Comparison of ENCODE assay signal across 9 mouse cellular contexts in the genomic region with DNA sequence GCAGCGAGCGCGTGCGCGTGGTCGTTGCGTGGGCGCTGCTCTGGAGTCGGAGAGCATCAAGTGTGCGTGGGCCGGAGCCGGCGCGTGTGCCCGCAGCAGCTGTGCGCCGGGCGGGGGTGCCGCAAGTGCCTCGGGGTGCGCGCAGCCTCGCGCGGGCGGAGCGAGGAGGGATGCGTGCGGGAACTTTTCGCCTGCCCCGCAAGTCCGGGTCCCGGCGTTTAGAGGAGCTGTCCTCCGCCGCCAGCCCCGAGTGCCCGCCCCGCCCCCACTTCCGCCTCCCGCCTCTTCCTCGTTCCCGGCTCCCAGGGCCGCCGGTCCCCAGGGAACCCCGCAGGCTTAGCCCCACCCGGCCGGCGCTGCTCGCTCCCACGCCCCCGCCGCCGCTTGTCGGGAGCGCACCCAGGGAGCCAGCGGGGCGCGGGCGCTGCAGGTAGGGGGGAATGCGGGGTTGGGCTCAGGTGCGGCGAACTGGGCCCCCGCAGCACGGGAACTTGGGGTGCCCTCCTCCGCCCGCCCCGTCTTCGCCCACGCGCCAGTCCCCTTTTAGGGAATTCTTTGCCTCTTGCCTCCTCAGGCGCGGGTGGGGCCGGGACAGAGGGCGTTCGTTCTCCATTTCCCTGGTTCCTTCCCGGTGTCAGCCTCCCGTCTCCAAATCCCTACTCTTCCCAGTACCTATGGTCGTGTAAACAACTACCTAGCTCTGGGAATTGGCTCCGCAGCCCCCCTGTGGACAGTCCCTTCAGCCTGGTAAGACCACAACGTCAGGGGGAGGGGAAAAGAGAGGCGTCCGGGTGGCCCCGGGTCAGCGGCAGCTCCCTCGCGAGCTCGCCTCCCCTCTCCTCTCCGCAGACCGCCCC. TPM values are rescaled to one million over a fixed set of nuclear protein-coding genes. Genes with fewer than 3 reads are reported as not detected.
DNase-seq lines count a peak whose midpoint lies in the region; ATAC-seq and TF ChIP-seq lines count a peak whose summit lies in the region.
"Had no signal": no experiment of that assay in that cellular context is flagged by ENCODE, and none has a peak within 500 bp of the region (broad histone marks: within the 10 kb centered on the region; RNA-seq: fewer than 3 reads in every experiment).

No protein-coding gene starts in this region.

- under 1% methylated on average over 75 of the region's 90 CpGs for whole genome bisulfite sequencing in forebrain, embryonic 13.5 days
- 1% methylated on average over 79 of the region's 90 CpGs for WGBS in liver, embryonic 14.5 days (ENCODE audit: insufficient replicate concordance)

- peak overlapping the region; percentile 68 for H3K9ac ChIP-seq in ES-Bruce4 (ENCODE audit: low read depth, poor library complexity, severe bottlenecking)
- peak overlapping the region; percentile 74 for H3K9ac ChIP-seq in forebrain, embryonic 13.5 days
- H3K9ac ChIP-seq in liver, embryonic 14.5 days (replicated peaks): no peak overlapping the region

- no peak for TF ChIP-seq EP300 in ES-Bruce4 (IDR thresholded peaks at IDR 0.05; ENCODE audit: insufficient read depth, low read depth, low read length)
- TF ChIP-seq EP300 in liver, embryonic 14.5 days (IDR thresholded peaks at IDR 0.05; ENCODE audit: low read depth): no peak

- H3K9me3 ChIP-seq in ES-Bruce4 (replicated peaks; ENCODE audit: control insufficient read depth, insufficient read depth, low read length, poor library complexity, severe bottlenecking): no peaks in the 10 kb centered on the region
- no peaks in the 10 kb centered on the region for H3K9me3 ChIP-seq in forebrain, embryonic 13.5 days (replicated peaks)
- H3K9me3 ChIP-seq in liver, embryonic 14.5 days (ENCODE audit: control insufficient read depth, low read length): no peaks in the 10 kb centered on the region

- peak; percentile 70 to 72 for DNase-seq in heart, postnatal 10 days
- DNase-seq in kidney, postnatal 4 days: peak; percentile 77 to 83
- no peak for DNase-seq in liver, embryonic 14.5 days (ENCODE audit: low read depth in 3 of 3, low spot score in 3 of 3)
- peak; percentile 55 for DNase-seq in neural tube, embryonic 10.5 days (ENCODE audit: extremely low spot score, low spot score)
- DNase-seq in yolk sac, embryonic 10.5 days (ENCODE audit: low spot score): peak; percentile 37

- H3K4me2 ChIP-seq in forebrain, embryonic 13.5 days: peak overlapping the region; percentile 100
- peak overlapping the region; percentile 66 for H3K4me2 ChIP-seq in liver, embryonic 14.5 days (ENCODE audit: low read depth)

- no peak overlapping the region for H3K27ac ChIP-seq in ES-Bruce4 (ENCODE audit: insufficient read depth, low read length)
- H3K27ac ChIP-seq in bone marrow macrophage, adult 2 months (ENCODE audit: insufficient read depth, low read depth, low read length): no peak overlapping the region
- H3K27ac ChIP-seq in forebrain, embryonic 13.5 days: no peak overlapping the region
- no peak overlapping the region for H3K27ac ChIP-seq in liver, embryonic 14.5 days

- H3K27me3 ChIP-seq in ES-Bruce4 (ENCODE audit: control insufficient read depth, insufficient read depth, low read length, poor library complexity, severe bottlenecking): peaks cover 5% of the 10 kb centered on the region
- peaks cover 35% of the 10 kb centered on the region for H3K27me3 ChIP-seq in forebrain, embryonic 13.5 days
- H3K27me3 ChIP-seq in liver, embryonic 14.5 days (ENCODE audit: control insufficient read depth, insufficient read depth, low read length): peaks cover 28% of the 10 kb centered on the region

- TF ChIP-seq POLR2A in ES-Bruce4 (IDR thresholded peaks at IDR 0.05; ENCODE audit: insufficient read depth, low read length): no peak
- TF ChIP-seq POLR2A in bone marrow macrophage, adult 2 months (IDR thresholded peaks at IDR 0.05; ENCODE audit: borderline replicate concordance, low read depth, low read length): no peak

- intact Hi-C loops in heart, postnatal 10 days (cut with DNase I): no loop called here

- peak overlapping the region; percentile 74 for H3K4me3 ChIP-seq in ES-Bruce4 (ENCODE audit: low read depth, low read length)
- H3K4me3 ChIP-seq in bone marrow macrophage, adult 2 months (ENCODE audit: insufficient read depth, low read length): peak overlapping the region; percentile 63
- peak overlapping the region; percentile 68 for H3K4me3 ChIP-seq in forebrain, embryonic 13.5 days
- H3K4me3 ChIP-seq in liver, embryonic 14.5 days (ENCODE audit: insufficient read depth in 1 of 2, low read depth in 2 of 2, low read length in 2 of 2): peak overlapping the region; percentile 36 to 59

- TF ChIP-seq CTCF in ES-Bruce4 (IDR thresholded peaks at IDR 0.05; ENCODE audit: low read depth, low read length): no peak
- TF ChIP-seq CTCF in bone marrow macrophage, adult 2 months (IDR thresholded peaks at IDR 0.05; ENCODE audit: low read depth, low read length): no peak
- no peak for TF ChIP-seq CTCF in liver, embryonic 14.5 days (IDR thresholded peaks at IDR 0.05; ENCODE audit: low read depth)

- no peaks in the 10 kb centered on the region for H3K4me1 ChIP-seq in ES-Bruce4 (ENCODE audit: control insufficient read depth, insufficient read depth, low read length)
- peaks cover 6% of the 10 kb centered on the region; the same call in 1 of the 2 replicates for H3K4me1 ChIP-seq in bone marrow macrophage, adult 2 months (ENCODE audit: control insufficient read depth, insufficient read depth, low read length)
- peaks cover 17% of the 10 kb centered on the region for H3K4me1 ChIP-seq in forebrain, embryonic 13.5 days
- no peaks in the 10 kb centered on the region for H3K4me1 ChIP-seq in liver, embryonic 14.5 days (replicated peaks; ENCODE audit: control insufficient read depth in 2 of 2, insufficient read depth in 2 of 2, low read length in 1 of 2)

- no peaks in the 10 kb centered on the region for H3K36me3 ChIP-seq in ES-Bruce4 (ENCODE audit: control insufficient read depth, insufficient read depth, low read length, poor library complexity, severe bottlenecking)
- peaks cover 7% of the 10 kb centered on the region; the same call in 1 of the 2 replicates for H3K36me3 ChIP-seq in forebrain, embryonic 13.5 days (ENCODE audit: poor library complexity, severe bottlenecking)
- H3K36me3 ChIP-seq in liver, embryonic 14.5 days (replicated peaks; ENCODE audit: control insufficient read depth, insufficient read depth, low read depth): no peaks in the 10 kb centered on the region

- peak; percentile 65 for ATAC-seq in forebrain, embryonic 13.5 days
- ATAC-seq in liver, embryonic 14.5 days (ENCODE audit: insufficient read depth): 0 out of 2 replicates have a peak, but pooled peaks have one; percentile 26

RNA-seq across cellular contexts. Expression of a gene that starts 0.6 kb away (rescaled TPM):
- polyA plus RNA-seq in ES-Bruce4 (2011; ENCODE audit: insufficient read depth, insufficient read length, low read depth, missing spikeins): 6.4 and 7.1 TPM in 2 replicates
- polyA plus RNA-seq in bone marrow macrophage, adult 2 months (2012; ENCODE audit: insufficient read depth, insufficient read length, missing spikeins): 67.6 and 75.8 TPM in 2 replicates
- 6.3 and 7.3 TPM in 2 replicates for polyA plus RNA-seq in forebrain, embryonic 13.5 days (2015; fragmentation: Nextera tagmentation; extraction: Ambion mirVana)
- 10 to 100 TPM; 17.1 to 18.9 TPM for total RNA-seq in heart, postnatal 10 days (2021)
- 4.0 and 5.8 TPM in 2 replicates for polyA plus RNA-seq in liver, embryonic 14.5 days (2012; rRNA removed)
- polyA plus RNA-seq in liver, embryonic 14.5 days (2014; fragmentation: Nextera tagmentation; extraction: Ambion mirVana): 1.4 and 4.0 TPM in 2 replicates
- total RNA-seq: hematopoietic stem cell, adult 5-6 weeks had no signal

RNA-seq across cellular contexts. Expression of a gene that starts 10.8 kb away (rescaled TPM):
- 49.9 and 52.7 TPM in 2 replicates for polyA plus RNA-seq in ES-Bruce4 (2011; ENCODE audit: insufficient read depth, insufficient read length, low read depth, missing spikeins)
- 58.5 and 80.9 TPM in 2 replicates for polyA plus RNA-seq in bone marrow macrophage, adult 2 months (2012; ENCODE audit: insufficient read depth, insufficient read length, missing spikeins)
- polyA plus RNA-seq in forebrain, embryonic 13.5 days (2015; fragmentation: Nextera tagmentation; extraction: Ambion mirVana): 47.2 and 52.2 TPM in 2 replicates
- 10 to 100 TPM; 56.4 to 56.8 TPM for total RNA-seq in heart, postnatal 10 days (2021)
- polyA plus RNA-seq in liver, embryonic 14.5 days (2012; rRNA removed): 21.7 and 26.5 TPM in 2 replicates
- polyA plus RNA-seq in liver, embryonic 14.5 days (2014; fragmentation: Nextera tagmentation; extraction: Ambion mirVana): 25.6 and 28.5 TPM in 2 replicates

RNA-seq across cellular contexts. Expression of a gene that starts 13.0 kb away (rescaled TPM):
- polyA plus RNA-seq in ES-Bruce4 (2011; ENCODE audit: insufficient read depth, insufficient read length, low read depth, missing spikeins): not detected in 2 replicates
- not detected in 2 replicates for polyA plus RNA-seq in bone marrow macrophage, adult 2 months (2012; ENCODE audit: insufficient read depth, insufficient read length, missing spikeins)
- not detected in 2 replicates for polyA plus RNA-seq in forebrain, embryonic 13.5 days (2015; fragmentation: Nextera tagmentation; extraction: Ambion mirVana)
- total RNA-seq in heart, postnatal 10 days (2021): not detected
- polyA plus RNA-seq in liver, embryonic 14.5 days (2012; rRNA removed): not detected in 2 replicates
- not detected in 2 replicates for polyA plus RNA-seq in liver, embryonic 14.5 days (2014; fragmentation: Nextera tagmentation; extraction: Ambion mirVana)
- total RNA-seq: hematopoietic stem cell, adult 5-6 weeks had no signal

RNA-seq across cellular contexts. Expression of a gene that starts 25.7 kb away (rescaled TPM):
- 2.3 TPM in 1 of 2 replicates, not detected in the other for polyA plus RNA-seq in ES-Bruce4 (2011; ENCODE audit: insufficient read depth, insufficient read length, low read depth, missing spikeins)
- polyA plus RNA-seq in bone marrow macrophage, adult 2 months (2012; ENCODE audit: insufficient read depth, insufficient read length, missing spikeins): not detected in 2 replicates
- polyA plus RNA-seq in forebrain, embryonic 13.5 days (2015; fragmentation: Nextera tagmentation; extraction: Ambion mirVana): 3.6 and 3.7 TPM in 2 replicates
- 1 to 10 TPM; 5.5 to 7.4 TPM for total RNA-seq in heart, postnatal 10 days (2021)
- 0.13 and 1.7 TPM in 2 replicates for polyA plus RNA-seq in liver, embryonic 14.5 days (2012; rRNA removed)
- 1.9 and 5.9 TPM in 2 replicates for polyA plus RNA-seq in liver, embryonic 14.5 days (2014; fragmentation: Nextera tagmentation; extraction: Ambion mirVana)
- total RNA-seq: hematopoietic stem cell, adult 5-6 weeks had no signal

RNA-seq across cellular contexts. Expression of a gene that starts 29.7 kb away (rescaled TPM):
- 13.3 and 19.8 TPM in 2 replicates for polyA plus RNA-seq in ES-Bruce4 (2011; ENCODE audit: insufficient read depth, insufficient read length, low read depth, missing spikeins)
- polyA plus RNA-seq in bone marrow macrophage, adult 2 months (2012; ENCODE audit: insufficient read depth, insufficient read length, missing spikeins): 33.3 and 33.9 TPM in 2 replicates
- polyA plus RNA-seq in forebrain, embryonic 13.5 days (2015; fragmentation: Nextera tagmentation; extraction: Ambion mirVana): 71.8 and 72.4 TPM in 2 replicates
- total RNA-seq in heart, postnatal 10 days (2021): 10 to 100 TPM; 21.3 to 25.1 TPM
- polyA plus RNA-seq in liver, embryonic 14.5 days (2012; rRNA removed): 15.9 and 20.6 TPM in 2 replicates
- polyA plus RNA-seq in liver, embryonic 14.5 days (2014; fragmentation: Nextera tagmentation; extraction: Ambion mirVana): 30.7 TPM in 2 replicates

Comparison
In these comparisons a context has a peak if more than half of its experiments do, and no peak if none do; other contexts are left out.
1. DNase-seq: peak in heart, postnatal 10 days (2 of 2), kidney, postnatal 4 days (2 of 2), neural tube, embryonic 10.5 days (single experiment) and yolk sac, embryonic 10.5 days (single experiment); none in liver, embryonic 14.5 days (0 of 3).
2. Peak in every context shown above with its lines, with median percentiles within 50 percentile points of each other: H3K4me3 ChIP-seq.